Mouse (Mus musculus): Measurements from ENCODE around the gene Atp13a1.

Gene Atp13a1

DNA sequence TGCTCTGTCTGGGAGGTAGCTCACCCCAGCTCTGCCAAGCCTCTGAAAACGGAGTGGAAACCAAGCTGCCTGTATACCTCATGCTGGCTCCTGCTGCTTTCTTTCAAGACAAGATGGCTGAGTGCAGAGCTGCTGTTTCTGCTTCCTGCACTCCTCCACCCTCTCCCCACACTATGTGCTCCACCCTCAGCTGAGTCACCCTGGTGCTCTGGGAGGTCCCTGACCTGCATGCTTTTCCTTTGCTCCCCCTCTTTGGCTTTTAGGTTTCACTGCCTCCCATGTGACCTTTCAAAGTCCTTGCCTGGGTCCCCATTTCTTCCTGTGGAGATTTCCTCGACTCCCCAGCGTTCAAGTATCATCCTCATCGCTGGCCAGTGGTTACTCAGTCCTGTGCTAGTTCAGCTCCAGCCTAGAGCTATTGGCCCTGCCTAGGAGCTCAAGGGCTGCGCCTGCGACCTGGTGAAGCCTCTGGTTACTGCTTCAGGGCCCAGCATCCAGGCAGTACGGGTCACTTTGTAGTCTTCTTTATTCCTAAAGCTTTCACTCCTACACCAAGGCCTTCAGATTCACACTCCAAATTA lies 60.1 kb downstream of the Atp13a1 start:
- DNase-seq = no peak

DNA sequence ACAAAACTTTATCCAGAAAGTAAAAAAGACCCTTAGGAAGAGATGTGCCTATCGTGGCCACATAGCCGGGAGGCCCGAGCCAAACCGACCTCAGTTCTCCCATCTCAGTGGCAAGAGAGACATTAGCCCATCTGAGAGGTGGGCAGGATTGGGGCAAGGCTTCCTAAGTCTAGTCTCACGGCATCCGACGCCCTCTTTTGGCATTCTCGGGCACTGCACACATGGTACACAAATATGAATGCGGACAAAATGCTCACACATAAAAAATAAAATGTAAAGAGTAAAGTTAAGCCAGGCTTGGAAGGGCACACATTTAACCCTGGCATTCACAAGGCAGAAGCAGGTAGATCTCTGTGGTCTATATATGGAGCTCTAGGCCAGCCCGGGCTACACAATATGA lies 62.9 kb downstream of the Atp13a1 start:
- no peak for DNase-seq

All from thymus, adult 18-20 months (tissue).